8 mouse cellular contexts compared by ENCODE assay signal in the genomic region with DNA sequence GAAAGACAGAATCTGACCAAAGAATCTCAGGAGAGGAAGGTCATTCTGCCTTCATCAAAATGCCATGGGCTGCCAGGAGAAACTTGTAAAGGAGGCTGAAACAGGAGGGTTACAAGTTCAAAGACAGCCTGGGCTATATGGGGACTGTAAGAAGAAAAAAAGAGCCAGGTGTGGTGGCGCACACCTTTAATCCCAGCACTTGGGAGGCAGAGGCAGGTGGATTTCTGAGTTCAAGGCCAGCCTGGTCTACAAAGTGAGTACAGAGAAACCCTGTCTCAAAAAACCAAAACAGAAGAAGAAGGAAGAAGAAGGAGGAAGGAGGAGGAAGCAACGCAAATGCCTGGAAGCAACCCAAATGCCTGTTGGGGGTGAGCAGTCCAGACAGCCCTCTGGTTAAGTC. TPM values are rescaled to one million over a fixed set of nuclear protein-coding genes. Genes with fewer than 3 reads are reported as not detected.
DNase-seq lines count a peak whose midpoint lies in the region; ATAC-seq and TF ChIP-seq lines count a peak whose summit lies in the region.

A gene (plus strand): TSS at position 301 of the 400 bp plus-strand sequence.

- H3K4me3 ChIP-seq in testis, adult 2 months (ENCODE audit: control insufficient read depth, low read depth, low read length), result peak within 1 kb of the TSS; percentile 73
- H3K4me3 ChIP-seq in forebrain, embryonic 11.5 days (ENCODE audit: low read depth, low read length), result peak within 1 kb of the TSS; percentile 37
- peak within 1 kb of the TSS; percentile 64 for H3K4me3 ChIP-seq in hindbrain, embryonic 10.5 days
- H3K4me3 ChIP-seq in liver, embryonic 12.5 days, result peak within 1 kb of the TSS; percentile 40
- H3K4me3 ChIP-seq in stomach, postnatal 0 days (ENCODE audit: low read depth, low read length), result peak within 1 kb of the TSS; percentile 61

- no peaks in the 10 kb centered on the region for H3K9me3 ChIP-seq in forebrain, embryonic 11.5 days (ENCODE audit: control insufficient read depth, low read length)
- H3K9me3 ChIP-seq in hindbrain, embryonic 10.5 days, result no peaks in the 10 kb centered on the region
- H3K9me3 ChIP-seq in liver, embryonic 12.5 days (replicated peaks), result no peaks in the 10 kb centered on the region
- H3K9me3 ChIP-seq in stomach, postnatal 0 days (ENCODE audit: control insufficient read depth, low read length), result no peaks in the 10 kb centered on the region

- WGBS in forebrain, embryonic 11.5 days, result 88% methylated on average over 2 of the region's 2 CpGs
- WGBS in hindbrain, embryonic 10.5 days, result 80% methylated on average over 2 of the region's 2 CpGs
- WGBS in liver, embryonic 12.5 days (ENCODE audit: insufficient replicate concordance), result 57% methylated on average over 2 of the region's 2 CpGs
- 79% methylated on average over 2 of the region's 2 CpGs for WGBS in stomach, postnatal 0 days

- no peak for TF ChIP-seq CTCF in testis, adult 2 months (IDR thresholded peaks at IDR 0.05; ENCODE audit: control insufficient read depth, insufficient read depth, insufficient replicate concordance, low read depth, low read length)
- TF ChIP-seq CTCF in stomach, postnatal 0 days (IDR thresholded peaks at IDR 0.05; ENCODE audit: low read depth), result no peak

- peak within 1 kb of the TSS; percentile 65 for H3K4me2 ChIP-seq in forebrain, embryonic 11.5 days (ENCODE audit: low read depth, low read length, severe bottlenecking)
- peak within 1 kb of the TSS; percentile 62 for H3K4me2 ChIP-seq in liver, embryonic 12.5 days
- H3K4me2 ChIP-seq in stomach, postnatal 0 days (replicated peaks; ENCODE audit: low read depth), result peak within 1 kb of the TSS; percentile 78

- DNase-seq in testis, postnatal 10 days (ENCODE audit: low spot score), result no peak
- DNase-seq in forebrain, embryonic 11.5 days (ENCODE audit: low spot score), result no peak
- DNase-seq in hindbrain, embryonic 10.5 days (ENCODE audit: low spot score), result no peak
- DNase-seq in stomach, postnatal 0 days (ENCODE audit: low spot score), result no peak
- DNase-seq in right cerebral cortex, postnatal 36 days (ENCODE audit: low spot score in 2 of 2), result no peak
- DNase-seq in cerebellum, adult 9-10 months, result no peak

- no peak for TF ChIP-seq EP300 in stomach, postnatal 0 days (optimal IDR thresholded peaks at IDR 0.05)

- no peak for TF ChIP-seq POLR2A in testis, adult 2 months (IDR thresholded peaks at IDR 0.05; ENCODE audit: control insufficient read depth, low read depth, low read length)

- H3K36me3 ChIP-seq in testis, adult 2 months (ENCODE audit: control insufficient read depth, insufficient read depth, low read length), result no peaks in the 10 kb centered on the region
- no peaks in the 10 kb centered on the region for H3K36me3 ChIP-seq in forebrain, embryonic 11.5 days (ENCODE audit: control insufficient read depth, insufficient read depth, low read length)
- no peaks in the 10 kb centered on the region for H3K36me3 ChIP-seq in hindbrain, embryonic 10.5 days
- no peaks in the 10 kb centered on the region for H3K36me3 ChIP-seq in liver, embryonic 12.5 days
- no peaks in the 10 kb centered on the region for H3K36me3 ChIP-seq in stomach, postnatal 0 days (ENCODE audit: control insufficient read depth, insufficient read depth, low read length)

- H3K4me1 ChIP-seq in testis, adult 2 months (ENCODE audit: control insufficient read depth, insufficient read depth, low read length), result peaks cover 8% of the 10 kb centered on the region
- 0 out of 2 replicates have a peak, but pooled peaks cover 2% of the 10 kb centered on the region for H3K4me1 ChIP-seq in forebrain, embryonic 11.5 days (replicated peaks; ENCODE audit: control insufficient read depth, insufficient read depth, low read length)
- peaks cover 10% of the 10 kb centered on the region for H3K4me1 ChIP-seq in hindbrain, embryonic 10.5 days (replicated peaks)
- no peaks in the 10 kb centered on the region for H3K4me1 ChIP-seq in liver, embryonic 12.5 days
- H3K4me1 ChIP-seq in stomach, postnatal 0 days (replicated peaks; ENCODE audit: control insufficient read depth, insufficient read depth), result no peaks in the 10 kb centered on the region

- H3K9ac ChIP-seq in forebrain, embryonic 11.5 days (ENCODE audit: low read length), result peak within 1 kb of the TSS; percentile 66
- peak within 1 kb of the TSS; percentile 24 for H3K9ac ChIP-seq in liver, embryonic 12.5 days
- peak within 1 kb of the TSS; percentile 73 for H3K9ac ChIP-seq in stomach, postnatal 0 days (ENCODE audit: low read length)

- no peak within 1 kb of the TSS for H3K27ac ChIP-seq in testis, adult 2 months (ENCODE audit: control insufficient read depth, insufficient read depth, low read depth, low read length)
- no peak within 1 kb of the TSS for H3K27ac ChIP-seq in forebrain, embryonic 11.5 days (ENCODE audit: low read depth, low read length)
- H3K27ac ChIP-seq in hindbrain, embryonic 10.5 days, result peak within 1 kb of the TSS; percentile 62; the same call in 1 of the 2 replicates
- H3K27ac ChIP-seq in liver, embryonic 12.5 days, result peak within 1 kb of the TSS; percentile 28; the same call in 1 of the 2 replicates
- peak within 1 kb of the TSS; percentile 79 for H3K27ac ChIP-seq in stomach, postnatal 0 days (replicated peaks)

- ATAC-seq in forebrain, embryonic 11.5 days (replicated peaks; ENCODE audit: low FRiP score), result no peak
- no peak for ATAC-seq in liver, embryonic 12.5 days
- ATAC-seq in stomach, postnatal 0 days (ENCODE audit: low FRiP score, low TSS enrichment), result no peak

- no peaks in the 10 kb centered on the region for H3K27me3 ChIP-seq in testis, adult 2 months (ENCODE audit: control insufficient read depth, insufficient read depth, low read length)
- H3K27me3 ChIP-seq in forebrain, embryonic 11.5 days (ENCODE audit: control insufficient read depth, insufficient read depth, low read length), result no peaks in the 10 kb centered on the region
- H3K27me3 ChIP-seq in hindbrain, embryonic 10.5 days (ENCODE audit: insufficient read depth, poor library complexity, severe bottlenecking), result peaks cover 25% of the 10 kb centered on the region
- peaks cover 25% of the 10 kb centered on the region for H3K27me3 ChIP-seq in liver, embryonic 12.5 days (replicated peaks)
- H3K27me3 ChIP-seq in stomach, postnatal 0 days (ENCODE audit: control insufficient read depth, insufficient read depth, low read length), result no peaks in the 10 kb centered on the region

RNA-seq across cellular contexts. Expression of the gene that starts here (rescaled TPM):
- 6.5 and 7.7 TPM in 2 replicates for polyA plus RNA-seq in testis, adult 2 months (2012; rRNA removed)
- polyA plus RNA-seq in forebrain, embryonic 11.5 days (2014; fragmentation: Nextera tagmentation; extraction: Ambion mirVana), result 6.1 and 6.6 TPM in 2 replicates
- polyA plus RNA-seq in hindbrain, embryonic 10.5 days (2016; fragmentation: Nextera tagmentation; extraction: Ambion mirVana), result 6.7 and 12.4 TPM in 2 replicates
- 23.3 and 28.1 TPM in 2 replicates for polyA plus RNA-seq in liver, embryonic 12.5 days (2016; fragmentation: Nextera tagmentation; extraction: Ambion mirVana)
- 145 and 152 TPM in 2 replicates for polyA plus RNA-seq in stomach, postnatal 0 days (2015; fragmentation: Nextera tagmentation; extraction: Ambion mirVana)

Comparison
In these comparisons a context has a peak if more than half of its experiments do, and no peak if none do; other contexts are left out.
1. H3K27ac ChIP-seq: peak in hindbrain, embryonic 10.5 days (single experiment), liver, embryonic 12.5 days (single experiment) and stomach, postnatal 0 days (single experiment); none in testis, adult 2 months (single experiment) and forebrain, embryonic 11.5 days (single experiment).
2. Peak in every context shown above with its lines, with median percentiles within 50 percentile points of each other: H3K4me3 ChIP-seq, H3K4me2 ChIP-seq and H3K9ac ChIP-seq.